Mouse (Mus musculus) granulocyte monocyte progenitor cell, adult 5-6 weeks (primary cell): ENCODE measurements at regions not wholly inside any gene's neighbourhood (a gene's known extent, or its start where the extent isn't known, plus 50 kb on each side); places are given as distances from the start of the nearest gene placed in this dataset.

Experiments
- ATAC-seq: replicated peaks from 2 replicates; pipeline ENCODE4 v1.8.0; 2016; ENCODE audit warnings: mild to moderate bottlenecking, moderate TSS enrichment, inconsistent platforms; ENCODE audit not compliant: poor library complexity, severe bottlenecking

GRCm38 (mm10) chr1:140018756-140019155 lies 160.3 kb upstream of the Cfhr2 start:
- no peak for ATAC-seq

DNA sequence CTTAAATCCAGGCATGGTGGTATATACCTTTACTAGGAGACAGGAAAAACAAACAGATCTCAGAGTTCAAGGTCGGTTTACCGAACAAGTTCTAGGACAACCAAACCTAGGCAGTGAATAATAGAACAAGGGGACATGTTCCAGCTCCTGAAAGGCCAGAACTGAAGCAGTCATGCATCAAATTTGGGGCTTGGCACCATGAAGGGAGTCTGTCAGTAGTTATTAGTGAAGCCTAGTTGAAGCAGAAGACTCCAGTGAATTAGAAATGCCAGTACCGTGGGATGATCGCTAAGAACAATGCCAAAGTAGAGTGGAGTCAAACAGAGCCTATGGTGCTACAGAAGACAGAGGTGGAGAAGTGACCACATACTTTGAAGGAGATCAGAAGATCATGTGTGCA lies 127.5 kb upstream of the Cfhr2 start:
- no peak for ATAC-seq

DNA sequence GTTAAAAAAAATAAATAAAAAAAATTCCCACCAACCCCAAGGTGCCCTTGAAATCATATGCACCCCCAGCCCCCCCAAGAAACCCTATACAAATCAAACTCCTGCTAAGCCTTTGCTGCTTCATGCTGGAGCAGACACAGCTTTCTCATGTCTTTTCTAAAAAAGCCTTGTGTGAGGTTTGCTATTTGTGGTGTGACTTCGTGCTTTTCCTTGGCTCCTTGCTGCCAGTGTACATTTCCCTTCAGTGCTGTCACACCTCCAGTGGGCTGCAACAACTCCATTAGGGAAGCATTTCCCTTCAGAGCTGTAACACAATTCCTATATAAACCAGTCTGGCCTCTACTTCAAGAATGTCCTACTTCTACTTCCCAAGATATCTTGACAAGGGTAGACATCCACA lies 93.3 kb upstream of the Cfhr2 start:
- ATAC-seq = no peak

DNA sequence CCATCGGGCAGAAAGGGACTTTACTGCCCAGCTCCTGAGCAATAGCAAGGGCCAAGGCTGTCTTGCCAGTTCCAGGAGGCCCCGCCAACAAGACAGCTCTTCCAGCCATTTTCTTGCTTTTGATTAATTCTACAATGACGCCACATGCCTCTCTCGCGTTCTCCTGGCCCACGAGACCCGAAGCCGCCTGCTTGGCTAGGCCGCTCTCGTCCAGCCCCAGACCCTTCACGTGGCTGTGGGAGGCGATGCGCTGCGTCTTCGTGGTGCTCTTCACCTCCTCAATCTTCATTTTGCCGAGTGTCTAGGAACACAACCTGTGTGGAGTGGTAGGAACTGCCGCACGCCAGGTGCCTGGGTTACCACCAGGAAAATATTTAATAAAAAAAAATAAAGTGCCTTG lies 70.8 kb upstream of the Cfhr2 start:
- peak; percentile 55 for ATAC-seq
